Mouse (Mus musculus): ENCODE measurements at regions not wholly inside any gene's neighbourhood (a gene's known extent, or its start where the extent isn't known, plus 50 kb on each side); places are given as distances from the start of the nearest gene placed in this dataset.

MicroRNA genes in the stretch of these regions (microRNA counts, 519-probe panel; counts per million panel counts)
- microRNA mmu-miR-101a, result 4,595 counts per million, percentile 43 among the panel's probes with 10 or more counts

Small RNAs in the stretch of these regions (microRNA-seq; reads per million reads assigned to microRNA genes)
- gene Mir101a, result 761 reads per million, percentile 76 among the genes with 10 or more reads in this experiment

Data from hindbrain, embryonic 14.5 days (tissue).